Mouse (Mus musculus): Measurements from ENCODE around the gene Krt33a. TPM values are rescaled to one million over a fixed set of nuclear protein-coding genes. Genes with fewer than 3 reads are reported as not detected.

Krt33a gene
- polyA plus RNA-seq, 1 experiment from 2014 or later: not detected

DNA sequence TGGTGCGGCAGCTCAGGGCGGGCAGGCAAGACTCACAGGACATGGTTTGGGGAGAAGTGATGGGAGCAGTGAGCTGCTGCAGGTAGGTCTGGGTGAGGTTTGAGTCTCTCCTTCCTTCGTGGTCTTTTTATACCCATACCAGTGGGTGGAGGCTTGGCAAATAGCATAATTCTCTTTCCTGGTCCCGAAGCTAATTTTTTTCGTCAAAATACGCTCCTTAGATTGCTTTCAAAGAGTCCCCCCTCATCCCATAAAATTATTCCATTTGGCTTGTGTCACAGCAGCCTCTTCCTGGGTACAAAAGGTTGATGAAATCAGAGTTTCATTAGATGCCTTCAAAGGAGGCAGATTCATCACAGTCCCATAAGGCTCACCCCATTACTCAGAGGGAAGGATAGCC, 25.4 kb upstream of the Krt33a start, which contains the start of gene Krt34:
Krt34 (minus strand) TSS at position 101 of the 400 bp plus-strand sequence.
- no peak within 1 kb of the TSS for H3K4me2 ChIP-seq (replicated peaks; ENCODE audit: low read depth)
- WGBS: 90% methylated on average over 6 of the region's 6 CpGs
- no peak for TF ChIP-seq CTCF (IDR thresholded peaks at IDR 0.05; ENCODE audit: low read depth)

DNA sequence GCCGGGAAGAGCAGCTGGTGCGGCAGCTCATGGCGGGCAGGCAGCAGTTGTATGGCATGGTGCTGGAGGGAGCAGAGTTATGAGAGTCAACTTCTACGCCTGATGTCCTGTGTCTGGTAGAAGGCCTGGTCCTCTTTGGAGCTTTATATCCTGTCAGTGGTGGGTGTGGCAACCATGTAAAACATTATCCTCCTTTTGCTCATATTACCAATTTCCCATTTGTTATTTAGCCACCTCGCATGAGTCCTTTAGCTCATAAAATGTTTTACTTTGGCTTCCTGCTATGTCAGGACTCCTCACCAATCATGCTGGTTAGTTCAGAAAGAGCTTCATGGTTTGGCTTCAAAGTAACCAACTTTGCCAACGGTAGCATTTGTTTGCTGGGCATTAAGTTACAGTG, 13.8 kb upstream of the Krt33a start, which contains the start of gene Krt33b:
Krt33b (minus strand) TSS at position 101 of the 400 bp plus-strand sequence.
- Histone ChIP-seq H3K9me3 (ENCODE audit: control insufficient read depth) (no peaks in the 10 kb centered on the region), H3K27me3 (replicated peaks; ENCODE audit: control insufficient read depth, insufficient read depth, low read length) (no peaks in the 10 kb centered on the region), H3K9ac (ENCODE audit: low read depth, low read length) (no peak within 1 kb of the TSS), H3K4me1 (replicated peaks; ENCODE audit: control insufficient read depth, insufficient read depth, low read length) (no peaks in the 10 kb centered on the region), H3K27ac (ENCODE audit: low read depth, low read length) (no peak within 1 kb of the TSS), H3K4me3 (ENCODE audit: low read depth, low read length) (no peak within 1 kb of the TSS), H3K4me2 (replicated peaks; ENCODE audit: low read depth) (no peak within 1 kb of the TSS), H3K36me3 (ENCODE audit: control insufficient read depth, insufficient read depth) (no peaks in the 10 kb centered on the region)
- ATAC-seq: no peak
- no peak for TF ChIP-seq CTCF (IDR thresholded peaks at IDR 0.05; ENCODE audit: low read depth)
- 81% methylated on average over 6 of the region's 6 CpGs for WGBS

More for the DNA sequence above, 25.4 kb upstream of the Krt33a start, which contains the start of gene Krt34:
- Histone ChIP-seq H3K27me3 (replicated peaks; ENCODE audit: control insufficient read depth, insufficient read depth, low read length) (no peaks in the 10 kb centered on the region; the same call in 1 of the 2 replicates), H3K27ac (ENCODE audit: low read depth, low read length) (no peak within 1 kb of the TSS), H3K9ac (ENCODE audit: low read depth, low read length) (no peak within 1 kb of the TSS), H3K4me1 (replicated peaks; ENCODE audit: control insufficient read depth, insufficient read depth, low read length) (0 out of 2 replicates have a peak, but pooled peaks cover under 1% of the 10 kb centered on the region), H3K36me3 (ENCODE audit: control insufficient read depth, insufficient read depth) (no peaks in the 10 kb centered on the region), H3K9me3 (ENCODE audit: control insufficient read depth) (no peaks in the 10 kb centered on the region), H3K4me3 (ENCODE audit: low read depth, low read length) (no peak within 1 kb of the TSS)
- ATAC-seq: no peak

DNA sequence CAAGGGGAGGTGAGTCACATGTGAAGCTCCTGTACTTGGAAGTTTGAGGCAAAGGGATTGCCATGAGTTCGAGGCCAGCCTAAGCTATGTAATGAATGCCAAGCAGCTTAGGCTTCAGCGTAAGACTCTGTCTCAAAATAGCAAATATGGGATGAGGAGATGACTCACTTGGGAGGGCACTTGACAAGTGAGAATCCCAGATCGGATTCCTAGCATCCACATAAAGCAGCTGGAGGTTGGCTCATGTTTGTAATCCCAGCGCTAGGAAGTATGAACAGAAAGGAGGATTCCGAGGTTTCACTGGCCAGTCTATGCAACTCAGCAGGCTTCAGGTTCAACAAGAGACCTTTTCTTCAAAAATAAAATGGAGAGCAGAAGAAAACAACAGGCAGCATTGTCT, 5.4 kb upstream of the Krt33a start:
- H3K4me1 ChIP-seq (replicated peaks; ENCODE audit: control insufficient read depth, insufficient read depth, low read length): no peaks in the 10 kb centered on the region
- no peak overlapping the region for H3K4me3 ChIP-seq (ENCODE audit: low read depth, low read length)
- TF ChIP-seq CTCF (IDR thresholded peaks at IDR 0.05; ENCODE audit: low read depth): no peak
- no peak overlapping the region for H3K27ac ChIP-seq (ENCODE audit: low read depth, low read length)
- H3K36me3 ChIP-seq (ENCODE audit: control insufficient read depth, insufficient read depth): no peaks in the 10 kb centered on the region
- H3K9me3 ChIP-seq (ENCODE audit: control insufficient read depth): no peaks in the 10 kb centered on the region
- H3K4me2 ChIP-seq (replicated peaks; ENCODE audit: low read depth): no peak overlapping the region
- WGBS: 73% methylated on average over 5 of the region's 5 CpGs
- no peak for ATAC-seq
- no peaks in the 10 kb centered on the region for H3K27me3 ChIP-seq (replicated peaks; ENCODE audit: control insufficient read depth, insufficient read depth, low read length)
- no peak overlapping the region for H3K9ac ChIP-seq (ENCODE audit: low read depth, low read length)

DNA sequence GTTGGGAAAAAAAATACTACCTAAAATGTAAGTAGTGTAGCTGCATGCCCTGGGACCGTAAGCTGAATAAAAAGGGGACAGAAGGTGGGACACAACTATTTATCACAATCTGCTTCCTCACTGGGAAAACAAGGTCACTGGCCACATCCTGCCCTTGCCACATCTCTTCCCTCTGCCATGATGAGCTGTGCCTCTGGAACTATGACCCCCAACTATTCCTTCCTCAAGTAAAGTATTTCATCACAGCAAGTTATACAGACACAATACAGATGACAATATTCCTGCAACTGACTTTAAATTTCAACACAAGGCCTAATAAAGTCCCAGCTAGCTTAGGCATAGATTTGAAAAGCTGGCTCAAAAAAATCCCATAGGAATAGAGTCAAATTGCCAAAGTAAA, 3.5 kb upstream of the Krt33a start:
- H3K4me1 ChIP-seq (replicated peaks; ENCODE audit: control insufficient read depth, insufficient read depth, low read length): no peaks in the 10 kb centered on the region
- no peak for TF ChIP-seq CTCF (IDR thresholded peaks at IDR 0.05; ENCODE audit: low read depth)
- 83% methylated on average over 1 of the region's 1 CpGs for WGBS
- no peaks in the 10 kb centered on the region for H3K27me3 ChIP-seq (replicated peaks; ENCODE audit: control insufficient read depth, insufficient read depth, low read length)
- no peak for ATAC-seq
- no peak overlapping the region for H3K4me2 ChIP-seq (replicated peaks; ENCODE audit: low read depth)
- no peak overlapping the region for H3K4me3 ChIP-seq (ENCODE audit: low read depth, low read length)
- no peak overlapping the region for H3K27ac ChIP-seq (ENCODE audit: low read depth, low read length)
- no peaks in the 10 kb centered on the region for H3K36me3 ChIP-seq (ENCODE audit: control insufficient read depth, insufficient read depth)
- no peak overlapping the region for H3K9ac ChIP-seq (ENCODE audit: low read depth, low read length)
- H3K9me3 ChIP-seq (ENCODE audit: control insufficient read depth): no peaks in the 10 kb centered on the region

DNA sequence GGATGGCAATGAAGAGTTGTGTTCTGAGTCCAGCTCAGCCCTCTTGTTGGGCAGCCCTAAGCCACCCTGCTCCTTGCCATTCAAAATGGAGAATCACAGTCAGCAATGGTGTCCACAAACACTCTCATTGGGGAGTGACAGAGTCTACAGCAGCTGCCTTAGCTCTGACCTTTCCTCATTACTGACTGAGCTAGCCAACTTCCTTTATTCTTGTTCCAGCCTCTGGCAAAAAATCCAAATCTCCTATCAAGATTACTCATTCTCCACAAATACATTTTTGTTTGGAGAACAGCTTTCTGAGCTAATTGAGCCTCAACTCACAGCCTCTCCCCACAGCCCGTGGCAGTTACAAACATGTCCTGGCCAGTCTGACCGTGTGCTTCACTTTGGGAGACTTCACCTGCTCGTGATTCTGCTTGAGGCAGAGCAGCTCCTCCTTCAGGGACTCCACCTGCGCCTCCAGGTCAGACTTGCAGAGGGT, 2.3 kb downstream of the Krt33a start:
- Histone ChIP-seq H3K27me3 (replicated peaks; ENCODE audit: control insufficient read depth, insufficient read depth, low read length) (no peaks in the 10 kb centered on the region), H3K27ac (ENCODE audit: low read depth, low read length) (no peak overlapping the region), H3K9me3 (ENCODE audit: control insufficient read depth) (no peaks in the 10 kb centered on the region), H3K4me1 (replicated peaks; ENCODE audit: control insufficient read depth, insufficient read depth, low read length) (no peaks in the 10 kb centered on the region), H3K4me2 (replicated peaks; ENCODE audit: low read depth) (no peak overlapping the region), H3K9ac (ENCODE audit: low read depth, low read length) (no peak overlapping the region), H3K36me3 (ENCODE audit: control insufficient read depth, insufficient read depth) (no peaks in the 10 kb centered on the region), H3K4me3 (ENCODE audit: low read depth, low read length) (no peak overlapping the region)
- TF ChIP-seq CTCF (IDR thresholded peaks at IDR 0.05; ENCODE audit: low read depth): no peak
- WGBS: 45% methylated on average over 4 of the region's 4 CpGs
- no peak for ATAC-seq

DNA sequence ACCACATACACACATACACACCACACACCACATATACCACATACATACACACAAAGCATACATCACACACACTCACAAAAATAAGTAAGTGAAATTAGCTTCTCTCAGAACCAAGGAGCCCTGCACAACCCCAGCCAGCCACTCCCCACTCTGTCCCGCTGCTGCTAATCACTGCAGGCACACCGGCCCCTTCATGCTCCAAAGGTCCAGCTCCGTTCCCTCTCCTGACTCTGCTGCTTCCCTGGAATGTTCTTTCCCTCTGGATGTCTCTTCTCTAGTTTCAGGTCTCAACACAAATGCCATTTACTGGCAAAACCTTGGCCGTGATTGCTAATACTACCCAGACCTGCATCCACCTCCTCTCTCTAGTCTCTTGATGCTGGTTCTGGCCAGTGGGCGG, 5.3 kb downstream of the Krt33a start:
- Histone ChIP-seq H3K9me3 (ENCODE audit: control insufficient read depth) (no peaks in the 10 kb centered on the region), H3K27ac (ENCODE audit: low read depth, low read length) (no peak overlapping the region), H3K4me3 (ENCODE audit: low read depth, low read length) (no peak overlapping the region), H3K4me2 (replicated peaks; ENCODE audit: low read depth) (no peak overlapping the region), H3K9ac (ENCODE audit: low read depth, low read length) (no peak overlapping the region), H3K27me3 (replicated peaks; ENCODE audit: control insufficient read depth, insufficient read depth, low read length) (no peaks in the 10 kb centered on the region), H3K36me3 (ENCODE audit: control insufficient read depth, insufficient read depth) (no peaks in the 10 kb centered on the region), H3K4me1 (replicated peaks; ENCODE audit: control insufficient read depth, insufficient read depth, low read length) (no peaks in the 10 kb centered on the region)
- ATAC-seq: no peak
- no peak for TF ChIP-seq CTCF (IDR thresholded peaks at IDR 0.05; ENCODE audit: low read depth)
- 73% methylated on average over 5 of the region's 5 CpGs for whole genome bisulfite sequencing

DNA sequence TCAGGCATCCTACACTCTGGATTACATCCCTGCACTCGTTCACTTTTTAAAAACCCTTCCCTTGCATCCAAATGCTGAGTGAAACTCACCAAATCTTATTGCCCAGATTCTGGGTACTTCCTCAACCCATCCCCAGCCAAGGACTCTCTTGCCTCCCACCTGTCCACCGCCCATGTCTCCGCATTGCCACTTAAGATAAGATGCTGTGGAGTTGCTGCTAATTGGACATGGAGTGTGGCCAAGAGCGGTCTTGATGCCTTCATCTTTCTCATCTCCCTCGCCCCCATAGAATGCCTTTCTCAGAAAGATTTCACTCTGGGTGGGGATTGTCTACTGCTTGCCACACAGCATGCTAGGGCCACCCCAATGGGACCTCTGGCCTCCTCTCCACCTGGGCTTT, 7.7 kb downstream of the Krt33a start:
- WGBS: 87% methylated on average over 5 of the region's 5 CpGs
- no peak overlapping the region for H3K4me2 ChIP-seq (replicated peaks; ENCODE audit: low read depth)
- no peak overlapping the region for H3K4me3 ChIP-seq (ENCODE audit: low read depth, low read length)
- ATAC-seq: no peak
- no peak for TF ChIP-seq CTCF (IDR thresholded peaks at IDR 0.05; ENCODE audit: low read depth)
- no peaks in the 10 kb centered on the region for H3K9me3 ChIP-seq (ENCODE audit: control insufficient read depth)
- no peak overlapping the region for H3K9ac ChIP-seq (ENCODE audit: low read depth, low read length)
- H3K36me3 ChIP-seq (ENCODE audit: control insufficient read depth, insufficient read depth): no peaks in the 10 kb centered on the region
- no peaks in the 10 kb centered on the region for H3K4me1 ChIP-seq (replicated peaks; ENCODE audit: control insufficient read depth, insufficient read depth, low read length)
- H3K27ac ChIP-seq (ENCODE audit: low read depth, low read length): no peak overlapping the region
- no peaks in the 10 kb centered on the region for H3K27me3 ChIP-seq (replicated peaks; ENCODE audit: control insufficient read depth, insufficient read depth, low read length)
